Mouse (Mus musculus) cerebellum, adult 8-10 months (tissue): Measurements from ENCODE around the gene Pou2af1.

Experiments used
- DNase-seq: peaks from one replicate; pipeline ENCODE4 v3.0.0; 2022

Gene Pou2af1

GRCm38 (mm10) chr9:51213023-51213728, at the start of gene Pou2af1:
Gene Pou2af1, plus strand, starts transcription at chr9:51213708.
- DNase-seq, result no peak

DNA sequence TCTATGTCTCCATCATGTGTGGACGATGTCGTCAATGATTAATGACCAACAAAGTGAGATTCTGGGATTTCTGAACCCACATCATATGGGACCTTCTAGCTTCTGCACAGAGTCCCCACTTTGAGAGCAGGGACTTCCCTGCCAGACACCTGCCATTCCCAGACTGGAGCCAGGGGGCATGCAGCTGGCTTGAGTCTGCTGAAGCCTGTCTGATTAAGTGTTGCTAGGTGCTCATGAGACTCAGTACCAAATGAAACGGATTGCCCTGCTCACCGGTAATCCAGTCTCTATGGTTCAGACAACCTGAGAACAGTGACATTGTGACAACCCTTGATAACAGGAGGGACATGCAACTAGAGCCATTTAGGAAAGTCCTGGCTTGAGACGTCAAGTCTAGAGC, 49.5 kb upstream of the Pou2af1 start:
- no peak for DNase-seq

DNA sequence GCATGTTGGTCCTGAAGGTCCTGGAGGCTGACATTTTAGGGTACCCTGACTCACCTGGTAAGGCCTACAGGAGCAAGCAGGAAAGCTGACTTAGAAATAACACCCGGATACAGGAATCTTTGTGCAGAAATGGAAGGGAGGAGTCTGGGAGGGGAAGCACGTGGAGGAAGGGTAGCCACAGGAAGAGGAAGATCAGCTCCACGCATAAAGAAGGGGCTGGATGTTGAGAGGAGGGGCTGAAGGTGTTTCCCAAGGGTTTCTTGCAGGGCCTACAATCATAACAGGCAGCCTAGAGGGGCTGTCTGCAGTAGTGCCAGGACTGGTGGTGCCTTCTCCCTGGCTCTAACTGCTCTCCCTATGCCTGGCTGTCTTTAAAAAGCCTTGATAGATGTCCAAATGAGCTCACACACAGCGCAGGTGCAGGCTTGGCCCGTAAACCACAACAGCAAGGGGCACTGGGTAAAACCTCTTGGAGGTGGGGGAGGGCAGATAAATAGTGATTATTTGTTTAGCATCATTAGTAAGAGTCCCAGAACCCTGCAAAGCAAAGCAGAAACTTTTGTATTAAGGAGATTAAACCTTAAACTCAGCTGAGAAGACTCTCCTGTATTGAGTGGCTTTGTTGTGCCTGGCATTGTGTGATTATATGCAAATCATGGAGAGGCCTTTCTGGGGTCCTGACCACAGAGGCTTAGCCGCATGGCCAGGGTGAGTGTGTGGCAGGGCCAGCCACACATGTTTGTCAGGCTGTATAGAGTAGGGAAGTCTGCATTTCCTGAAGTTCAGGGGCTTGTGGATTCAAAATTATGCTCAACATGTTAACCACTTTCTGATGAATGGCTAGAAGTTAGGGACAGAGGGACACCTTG, 48.0 kb upstream of the Pou2af1 start, which contains the start of gene Gm32742:
Gene Gm32742 (minus strand): TSS at position 206 of the 869 bp plus-strand sequence.
- no peak for DNase-seq

- no peak for DNase-seq
Observed at GRCm38 (mm10) chr9:51167954-51168353, 45.6 kb upstream of the Pou2af1 start.

GRCm38 (mm10) chr9:51168698-51169097, 44.8 kb upstream of the Pou2af1 start:
- no peak for DNase-seq

- DNase-seq, result no peak
Observed at GRCm38 (mm10) chr9:51169133-51169532, 44.4 kb upstream of the Pou2af1 start.

DNA sequence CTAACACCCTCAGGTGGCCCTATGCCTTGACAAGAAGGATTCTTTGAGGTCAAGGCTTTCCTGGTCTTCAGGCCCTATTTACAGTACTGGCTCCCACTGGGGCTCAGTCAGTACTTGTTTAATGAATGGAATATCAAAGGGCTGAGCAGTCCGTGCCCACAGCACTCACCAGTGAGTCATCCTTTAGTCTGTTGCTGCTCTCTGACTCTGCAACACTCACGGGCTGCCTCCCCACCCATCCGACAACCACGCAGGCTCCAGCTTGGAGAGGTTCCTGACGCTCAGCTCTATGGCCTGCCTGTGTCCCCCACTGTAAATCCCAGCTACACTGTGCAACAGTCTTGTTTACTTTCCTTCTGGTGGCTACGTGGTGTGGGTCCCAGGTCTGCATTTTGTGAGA, 43.2 kb upstream of the Pou2af1 start:
- no peak for DNase-seq

GRCm38 (mm10) chr9:51174890-51175464, 38.5 kb upstream of the Pou2af1 start:
- no peak for DNase-seq

- DNase-seq, result no peak
Observed at GRCm38 (mm10) chr9:51175722-51176121, 37.8 kb upstream of the Pou2af1 start.

GRCm38 (mm10) chr9:51178297-51178696, 35.2 kb upstream of the Pou2af1 start:
- DNase-seq, result no peak

GRCm38 (mm10) chr9:51180621-51181020, 32.9 kb upstream of the Pou2af1 start:
- peak; percentile 70 for DNase-seq

DNA sequence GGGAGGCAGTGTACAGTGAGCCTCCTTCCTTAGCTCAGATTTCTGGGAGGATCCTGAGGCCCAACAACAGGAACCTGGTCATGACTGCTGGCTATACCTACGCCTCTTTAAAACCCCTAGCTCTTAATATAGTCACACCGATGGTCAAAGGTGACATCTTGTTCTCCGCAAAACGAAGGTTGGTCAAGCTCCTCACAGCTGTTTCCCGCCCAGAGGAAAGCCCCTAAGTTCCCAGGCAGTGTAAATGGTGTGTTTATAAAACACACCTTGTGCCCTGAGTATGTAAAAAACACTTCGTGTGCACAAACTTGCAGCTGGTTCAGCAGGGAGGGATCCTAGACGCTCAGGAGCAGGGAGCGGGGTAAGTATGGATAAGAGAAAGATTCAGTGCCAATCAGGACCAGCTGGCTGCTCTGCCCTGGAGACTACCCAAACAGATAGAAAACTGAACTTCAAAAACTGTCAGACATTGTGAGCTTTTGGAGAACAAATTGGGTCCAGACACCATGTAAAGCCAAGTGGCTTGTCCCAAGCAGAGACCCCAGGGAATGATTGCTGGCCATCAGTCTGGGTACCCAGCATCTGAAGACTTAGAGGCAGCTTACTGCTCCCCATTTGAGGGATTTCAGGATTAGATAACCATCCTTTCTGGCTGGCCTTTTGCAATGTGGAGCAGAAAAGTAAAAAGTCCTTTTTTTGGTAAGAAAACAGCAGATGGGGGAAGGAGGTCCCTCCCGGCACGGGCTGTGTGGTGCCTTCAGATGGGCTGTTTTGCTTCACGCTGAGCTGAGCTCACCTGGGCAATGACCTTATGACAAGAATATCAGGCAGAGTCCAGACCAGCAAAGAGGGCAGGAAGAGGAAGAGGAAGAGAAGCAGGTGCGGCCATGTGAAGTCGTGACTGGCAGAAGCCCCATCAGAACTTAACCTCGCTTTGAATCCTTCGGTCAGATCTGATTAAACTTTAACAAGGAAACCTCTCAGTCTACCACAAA, 30.5 kb upstream of the Pou2af1 start:
- no peak for DNase-seq

DNA sequence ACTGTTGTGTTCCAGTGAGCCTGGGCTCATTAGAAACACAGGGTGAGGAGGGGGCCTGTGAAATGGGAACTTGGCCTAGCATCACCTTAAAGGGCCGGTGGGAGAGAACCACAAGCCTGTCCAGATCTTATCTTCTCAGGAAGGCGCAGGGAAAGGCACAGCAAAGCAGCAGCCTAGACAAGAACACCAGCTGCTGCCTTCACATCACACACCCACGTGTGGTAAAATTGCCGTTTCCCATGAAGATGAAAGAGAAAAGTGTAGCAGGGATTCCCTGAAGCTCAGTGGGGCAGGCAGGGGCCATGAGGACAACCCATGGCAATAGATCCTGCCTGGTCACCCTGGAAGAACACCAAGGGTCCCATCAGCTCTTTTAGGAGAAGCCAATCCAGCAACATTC, 28.1 kb upstream of the Pou2af1 start:
- no peak for DNase-seq

GRCm38 (mm10) chr9:51185871-51186270, 27.6 kb upstream of the Pou2af1 start:
- DNase-seq, result no peak

DNA sequence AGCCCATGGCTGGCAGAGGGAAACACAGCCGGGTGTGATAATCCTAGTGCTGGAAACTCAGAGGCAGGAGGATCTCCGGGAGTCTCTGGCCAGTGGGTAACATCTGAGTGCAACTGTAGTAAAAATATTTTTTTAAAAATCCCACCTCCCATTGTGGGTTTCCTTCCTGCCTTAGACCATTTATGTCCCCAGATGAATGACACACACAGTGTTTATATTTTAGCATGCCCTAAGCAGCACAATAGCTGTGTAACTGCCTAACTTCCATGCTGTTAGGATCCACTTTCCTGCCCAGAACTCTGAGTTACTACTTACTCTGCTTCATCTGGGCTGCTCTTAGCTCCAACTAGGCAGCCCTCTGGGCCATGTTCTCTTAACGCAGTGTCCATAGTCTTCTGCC, 22.9 kb upstream of the Pou2af1 start:
- no peak for DNase-seq

GRCm38 (mm10) chr9:51194790-51195189, 18.7 kb upstream of the Pou2af1 start:
- no peak for DNase-seq

DNA sequence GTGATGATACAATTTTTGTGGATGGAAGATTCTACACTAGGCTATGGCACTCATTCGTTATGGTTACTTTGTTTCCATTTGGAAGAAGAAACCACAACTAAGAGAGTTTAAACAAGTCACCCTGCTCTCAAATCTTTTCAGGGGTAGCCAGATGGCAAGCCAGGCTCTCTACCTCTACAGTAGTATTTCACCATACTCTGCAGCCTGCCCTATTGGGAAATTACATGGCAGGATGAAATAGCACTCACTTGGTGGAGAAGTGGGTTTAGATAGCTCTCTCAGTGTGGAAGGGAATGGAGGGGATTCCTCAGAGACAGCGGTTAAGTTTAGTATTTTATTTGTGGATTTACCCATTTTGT, 4.6 kb upstream of the Pou2af1 start:
- no peak for DNase-seq

GRCm38 (mm10) chr9:51211191-51211590, 2.3 kb upstream of the Pou2af1 start:
- no peak for DNase-seq

DNA sequence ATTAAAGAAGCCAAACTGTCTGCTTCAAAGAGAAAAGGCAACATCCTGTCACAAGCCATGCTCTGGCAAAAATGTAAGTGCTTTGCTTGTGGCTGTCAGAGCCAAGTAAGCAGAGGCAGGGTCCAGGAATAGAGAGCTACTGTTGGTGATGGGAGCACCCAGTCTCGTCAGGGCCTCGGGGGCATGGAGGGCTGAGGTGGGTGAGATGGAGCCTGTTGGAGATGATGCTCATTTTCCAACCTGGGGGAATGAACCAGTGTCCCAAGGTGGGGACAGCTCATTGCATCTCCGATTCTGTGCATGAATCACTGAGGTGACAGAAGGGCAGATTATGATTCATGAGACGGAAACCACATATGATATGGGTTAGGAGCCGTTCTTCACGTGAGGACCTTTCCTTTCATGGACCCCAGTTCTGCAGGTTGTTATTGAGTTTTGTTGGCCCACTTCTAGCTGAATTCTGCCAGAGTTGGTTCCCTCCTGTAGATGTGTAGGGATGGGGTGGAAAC, 275 bp downstream of the Pou2af1 start:
- DNase-seq, result no peak

GRCm38 (mm10) chr9:51215311-51215710, 1.8 kb downstream of the Pou2af1 start:
- no peak for DNase-seq

- no peak for DNase-seq
Observed at GRCm38 (mm10) chr9:51215949-51216348, 2.4 kb downstream of the Pou2af1 start.

DNA sequence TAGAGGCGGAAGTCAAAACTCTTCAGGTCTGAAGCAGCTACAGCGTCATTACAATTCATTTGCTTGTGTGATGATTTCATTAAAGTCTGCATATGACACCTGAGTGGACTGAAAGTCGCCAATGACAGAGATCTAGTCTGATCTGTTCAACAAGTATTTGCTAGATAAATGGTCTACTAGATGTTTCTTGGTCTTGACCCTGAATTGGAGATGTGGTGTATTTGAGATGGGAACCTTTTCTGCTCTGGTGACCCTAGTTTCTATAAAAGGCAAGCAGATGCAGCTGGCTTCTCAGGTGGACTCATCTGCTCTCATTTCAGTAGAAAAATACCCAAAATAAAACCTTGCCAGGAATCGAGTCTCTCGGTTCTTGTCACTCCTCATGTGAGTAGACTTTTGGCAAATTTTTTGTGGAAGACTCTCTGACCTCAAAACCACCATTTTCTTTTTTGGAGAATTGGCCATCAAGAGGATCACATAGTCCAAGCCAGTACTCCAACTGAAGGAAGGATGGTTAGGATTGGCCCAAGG, 12.2 kb downstream of the Pou2af1 start:
- no peak for DNase-seq
